Mouse (Mus musculus) G1E (cell line): Measurements from ENCODE around the gene Reep3. TPM values are rescaled to one million over a fixed set of nuclear protein-coding genes. Genes with fewer than 3 reads are reported as not detected.

Experiments
- ATAC-seq: 2 replicates; pipeline ENCODE4 v1.8.0; 2016; ENCODE audit warnings: mild to moderate bottlenecking; ENCODE audit not compliant: insufficient number of reproducible peaks, poor library complexity, low FRiP score, severe bottlenecking; ENCODE audit errors: extremely low read depth
- DNase-seq: peaks from one replicate; pipeline ENCODE4 v3.0.0; 2012; ENCODE audit warnings: low spot score
- H3K27me3 ChIP-seq: 2 replicates; pipeline ENCODE4 v1.6.1; 2012; ENCODE audit warnings: mild to moderate bottlenecking, low read length, inconsistent platforms; ENCODE audit not compliant: insufficient read depth
- H3K36me3 ChIP-seq: replicated peaks from 2 replicates; pipeline ENCODE3; 2012; ENCODE audit warnings: mild to moderate bottlenecking, inconsistent platforms
- H3K4me1 ChIP-seq: 2 replicates; pipeline ENCODE4 v1.6.1; 2012; ENCODE audit warnings: low read depth, low read length, inconsistent platforms, mixed read lengths; ENCODE audit not compliant: insufficient read depth
- H3K4me3 ChIP-seq: 2 replicates; pipeline ENCODE4 v1.5.1; 2012; ENCODE audit warnings: low read depth, mild to moderate bottlenecking, inconsistent platforms, low read length, moderate library complexity, mixed read lengths
- H3K9me3 ChIP-seq: replicated peaks from 2 replicates; pipeline ENCODE4 v1.6.1; 2012; ENCODE audit warnings: inconsistent platforms
- CTCF ChIP-seq: IDR thresholded peaks from 2 replicates; pipeline ENCODE4 v1.5.1; 2012; ENCODE audit warnings: low read depth, low read length, inconsistent platforms, mixed read lengths
- GATA1 ChIP-seq: IDR thresholded peaks from 2 replicates; pipeline ENCODE4 v1.6.1; 2012; ENCODE audit warnings: borderline replicate concordance, low read length, inconsistent platforms, mixed read lengths
- GATA2 ChIP-seq: IDR thresholded peaks from 2 replicates; pipeline ENCODE4 v1.6.1; 2012; ENCODE audit warnings: low read depth, low read length, inconsistent platforms, borderline replicate concordance
- POLR2AphosphoS5 ChIP-seq: IDR thresholded peaks from 2 replicates; pipeline ENCODE4 v1.6.1; 2012; ENCODE audit warnings: low read depth, low read length, inconsistent platforms; ENCODE audit not compliant: insufficient replicate concordance
- TAL1 ChIP-seq: conservative IDR thresholded peaks from 2 replicates; pipeline ENCODE4 v1.6.1; 2012; ENCODE audit warnings: low read depth, low read length, inconsistent platforms, mixed read lengths
- polyA plus RNA-seq: library from polyadenylated mRNA; stranded (reverse); fragments of >175 nt; gene quantifications from 2 replicates; pipeline ENCODE4 v1.2.3, GENCODE M21; 2012
- total RNA-seq, 2 experiments: library from RNA; stranded (forward) in 1 of 2; stranded (reverse) in 1 of 2; fragments of 200-1000 nt in 1 of 2; fragments of >200 nt in 1 of 2; fragmentation: Nextera tagmentation in 1 of 2; gene quantifications; 2 replicates each; pipeline ENCODE4 v1.2.3; 2014 to 2017

The Reep3 gene
- total and polyA plus RNA-seq, 3 experiments: 2.1 to 42.7 (median 21.9) TPM

GRCm38 (mm10) chr10:67017315-67017714 lies 79.4 kb downstream of the Reep3 start:
- Histone ChIP-seq H3K4me3 (no peak overlapping the region), H3K9me3 (no peaks in the 10 kb centered on the region), H3K27me3 (no peaks in the 10 kb centered on the region), H3K4me1 (peaks cover 12% of the 10 kb centered on the region), H3K36me3 (peaks cover 59% of the 10 kb centered on the region)
- no peak for DNase-seq
- TF ChIP-seq GATA1: no peak
- no peak for TF ChIP-seq TAL1
- TF ChIP-seq GATA2: no peak
- TF ChIP-seq POLR2AphosphoS5: no peak
- no peak for TF ChIP-seq CTCF
- ATAC-seq: no peak

GRCm38 (mm10) chr10:67016615-67017278 lies 80.0 kb downstream of the Reep3 start:
- ATAC-seq: peak; percentile 66

GRCm38 (mm10) chr10:67014746-67015145 lies 82.0 kb downstream of the Reep3 start:
- TF ChIP-seq GATA1: no peak
- no peak for TF ChIP-seq POLR2AphosphoS5
- TF ChIP-seq CTCF: no peak
- TF ChIP-seq TAL1: no peak
- TF ChIP-seq GATA2: no peak
- H3K27me3 ChIP-seq: no peaks in the 10 kb centered on the region

More at GRCm38 (mm10) chr10:67016615-67017278, 80.0 kb downstream of the Reep3 start:
- Histone ChIP-seq H3K9me3 (no peaks in the 10 kb centered on the region), H3K4me1 (peaks cover 12% of the 10 kb centered on the region), H3K4me3 (no peak overlapping the region; the same call in 1 of the 2 replicates), H3K36me3 (peaks cover 58% of the 10 kb centered on the region), H3K27me3 (no peaks in the 10 kb centered on the region)
- no peak for DNase-seq
- no peak for TF ChIP-seq CTCF
- no peak for TF ChIP-seq GATA1
- TF ChIP-seq POLR2AphosphoS5: no peak
- no peak for TF ChIP-seq GATA2
- TF ChIP-seq TAL1: no peak

GRCm38 (mm10) chr10:67010521-67010920 lies 86.2 kb downstream of the Reep3 start:
- Histone ChIP-seq H3K27me3 (no peaks in the 10 kb centered on the region), H3K36me3 (peaks cover 38% of the 10 kb centered on the region), H3K9me3 (no peaks in the 10 kb centered on the region), H3K4me1 (no peaks in the 10 kb centered on the region), H3K4me3 (no peak overlapping the region)
- TF ChIP-seq GATA2 (no peak), GATA1 (no peak), CTCF (no peak), POLR2AphosphoS5 (no peak), TAL1 (no peak)
- no peak for DNase-seq
- ATAC-seq: no peak

More at GRCm38 (mm10) chr10:67014746-67015145, 82.0 kb downstream of the Reep3 start:
- H3K4me3 ChIP-seq: no peak overlapping the region
- ATAC-seq (no peak), DNase-seq (no peak)
- H3K9me3 ChIP-seq: no peaks in the 10 kb centered on the region
- H3K4me1 ChIP-seq: peaks cover 12% of the 10 kb centered on the region
- peaks cover 50% of the 10 kb centered on the region for H3K36me3 ChIP-seq

- DNase-seq (no peak), ATAC-seq (no peak)
- Histone ChIP-seq H3K36me3 (peaks cover 2% of the 10 kb centered on the region), H3K9me3 (0 out of 2 replicates have a peak, but pooled peaks cover 4% of the 10 kb centered on the region), H3K27me3 (peaks cover 11% of the 10 kb centered on the region), H3K4me1 (peaks cover 17% of the 10 kb centered on the region), H3K4me3 (no peak overlapping the region)
- TF ChIP-seq POLR2AphosphoS5: no peak
- TF ChIP-seq GATA2: no peak
- TF ChIP-seq CTCF: no peak
- no peak for TF ChIP-seq TAL1
- TF ChIP-seq GATA1: no peak
Observed at GRCm38 (mm10) chr10:67004527-67005042, 92.2 kb downstream of the Reep3 start.

GRCm38 (mm10) chr10:67003743-67004526 lies 92.8 kb downstream of the Reep3 start:
- Histone ChIP-seq H3K9me3 (0 out of 2 replicates have a peak, but pooled peaks cover 4% of the 10 kb centered on the region), H3K4me1 (peaks cover 17% of the 10 kb centered on the region), H3K4me3 (no peak overlapping the region), H3K36me3 (peaks cover 2% of the 10 kb centered on the region), H3K27me3 (peaks cover 11% of the 10 kb centered on the region)
- TF ChIP-seq POLR2AphosphoS5: no peak
- TF ChIP-seq CTCF: no peak
- no peak for TF ChIP-seq GATA1
- no peak for TF ChIP-seq TAL1
- no peak for TF ChIP-seq GATA2
- no peak for ATAC-seq
- no peak for DNase-seq
